Mouse (Mus musculus) olfactory bulb, adult 2 months (tissue): Measurements from ENCODE around the gene Abl1.

ENCODE experiments used
- CTCF ChIP-seq: fragments of 200-500 bp; IDR thresholded peaks from 2 replicates; pipeline ENCODE4 v1.5.1; 2012; ENCODE audit warnings: low read depth, mild to moderate bottlenecking, low read length, moderate library complexity; ENCODE audit not compliant: insufficient read depth
- POLR2A ChIP-seq: fragments of 200-500 bp; IDR thresholded peaks from 2 replicates; pipeline ENCODE4 v1.6.1; 2012; ENCODE audit warnings: mild to moderate bottlenecking, low read depth, low read length, moderate library complexity; ENCODE audit not compliant: insufficient read depth

- TF ChIP-seq CTCF, result no peak
- TF ChIP-seq POLR2A, result no peak
Observed at GRCm38 (mm10) chr2:31763271-31763670, 75.1 kb downstream of the Abl1 start.
